Mouse (Mus musculus) C2C12 (cell line): ENCODE measurements around the gene Prox2. TPM values are rescaled to one million over a fixed set of nuclear protein-coding genes. Genes with fewer than 3 reads are reported as not detected.

ENCODE experiments used
- H3K27me3 ChIP-seq: one replicate; pipeline ENCODE4 v1.6.1; 2011; ENCODE audit not compliant: control insufficient read depth, insufficient read depth, insufficient read length
- H3K36me3 ChIP-seq: one replicate; pipeline ENCODE4 v1.6.1; 2011; ENCODE audit not compliant: control insufficient read depth, insufficient read depth
- H3K4me3 ChIP-seq: one replicate; pipeline ENCODE4 v1.5.1; 2011; ENCODE audit warnings: mild to moderate bottlenecking, control low read depth; ENCODE audit not compliant: poor library complexity, insufficient read depth, severe bottlenecking
- H3K79me2 ChIP-seq: one replicate; pipeline ENCODE4 v1.6.1; 2011; ENCODE audit not compliant: control insufficient read depth, insufficient read depth
- H3K79me3 ChIP-seq: one replicate; pipeline ENCODE4 v1.6.1; 2011; ENCODE audit warnings: low read depth, control low read depth
- H3ac ChIP-seq: one replicate; pipeline ENCODE3; 2011; ENCODE audit warnings: low read depth; ENCODE audit not compliant: control insufficient read depth, insufficient read length
- CEBPB ChIP-seq: IDR thresholded peaks from one replicate; pipeline ENCODE4 v1.6.1; 2011; ENCODE audit warnings: low read depth, mild to moderate bottlenecking, control low read depth, moderate library complexity
- CTCF ChIP-seq: IDR thresholded peaks from one replicate; pipeline ENCODE4 v1.5.1; 2011; ENCODE audit not compliant: control insufficient read depth, insufficient read depth, insufficient read length
- FOSL1 ChIP-seq: IDR thresholded peaks from one replicate; pipeline ENCODE4 v1.8.0; 2011; ENCODE audit warnings: mild to moderate bottlenecking, low read length; ENCODE audit not compliant: poor library complexity, insufficient read depth, severe bottlenecking
- MAX ChIP-seq: IDR thresholded peaks from one replicate; pipeline ENCODE4 v1.6.1; 2011; ENCODE audit warnings: mild to moderate bottlenecking, control low read depth
- MYOD1 ChIP-seq: IDR thresholded peaks from one replicate; pipeline ENCODE4 v1.6.1; 2011; ENCODE audit warnings: low read depth; ENCODE audit not compliant: control insufficient read depth, insufficient read length
- MYOG ChIP-seq: IDR thresholded peaks from one replicate; pipeline ENCODE4 v1.6.1; 2011; ENCODE audit not compliant: control insufficient read depth, insufficient read length; ENCODE audit errors: extremely low read depth
- USF1 ChIP-seq: IDR thresholded peaks from one replicate; pipeline ENCODE4 v1.6.1; 2011; ENCODE audit warnings: low read depth, mild to moderate bottlenecking, control low read depth, moderate library complexity
- polyA plus RNA-seq: library from polyadenylated mRNA; unstranded; fragments of >200 nt; fragmentation: generic; extraction: Trizol; gene quantifications from one replicate; pipeline ENCODE4 v1.2.1, GENCODE M21; 2012; ENCODE audit warnings: missing spikeins

Prox2 gene
- polyA plus RNA-seq, 1 experiment = 2.0 TPM

- TF ChIP-seq CEBPB = no peak
- no peak for TF ChIP-seq MYOG
- no peak for TF ChIP-seq MYOD1
- TF ChIP-seq FOSL1 = no peak
- no peak for TF ChIP-seq CTCF
- TF ChIP-seq USF1 = no peak
- no peak for TF ChIP-seq MAX
- H3K79me2 ChIP-seq = peaks cover 49% of the 10 kb centered on the region
These were observed 405 bp downstream of the Prox2 start for GRCm38 (mm10) chr12:85110011-85110697.

GRCm38 (mm10) chr12:85109426-85109825 lies 1.1 kb downstream of the Prox2 start:
- no peak for TF ChIP-seq CEBPB
- no peak for TF ChIP-seq USF1
- TF ChIP-seq MYOG = no peak
- TF ChIP-seq MYOD1 = no peak
- no peak for TF ChIP-seq FOSL1
- no peak for TF ChIP-seq CTCF
- no peak for TF ChIP-seq MAX
- H3K79me3 ChIP-seq = peaks cover 31% of the 10 kb centered on the region
- H3K79me2 ChIP-seq = peaks cover 42% of the 10 kb centered on the region
- H3K4me3 ChIP-seq = no peak overlapping the region
- H3ac ChIP-seq = no peak overlapping the region
- H3K27me3 ChIP-seq = no peaks in the 10 kb centered on the region
- H3K36me3 ChIP-seq = peaks cover 19% of the 10 kb centered on the region

More at GRCm38 (mm10) chr12:85110011-85110697, 405 bp downstream of the Prox2 start:
- no peaks in the 10 kb centered on the region for H3K27me3 ChIP-seq
- peak overlapping the region; percentile 93 for H3ac ChIP-seq
- peak overlapping the region; percentile 93 for H3K4me3 ChIP-seq
- peaks cover 26% of the 10 kb centered on the region for H3K36me3 ChIP-seq
- H3K79me3 ChIP-seq = peaks cover 39% of the 10 kb centered on the region

- H3K4me3 ChIP-seq = no peak overlapping the region
- H3K36me3 ChIP-seq = peaks cover 14% of the 10 kb centered on the region
- peaks cover 34% of the 10 kb centered on the region for H3K79me2 ChIP-seq
- H3ac ChIP-seq = no peak overlapping the region
- no peaks in the 10 kb centered on the region for H3K27me3 ChIP-seq
- TF ChIP-seq USF1 (no peak), CTCF (no peak), MAX (no peak), FOSL1 (no peak), CEBPB (no peak), MYOD1 (no peak), MYOG (no peak)
- peaks cover 26% of the 10 kb centered on the region for H3K79me3 ChIP-seq
These were observed 1.9 kb downstream of the Prox2 start for GRCm38 (mm10) chr12:85108643-85109042.

GRCm38 (mm10) chr12:85106292-85106691 lies 4.3 kb downstream of the Prox2 start:
- H3K79me2 ChIP-seq = peaks cover 11% of the 10 kb centered on the region
- no peaks in the 10 kb centered on the region for H3K27me3 ChIP-seq
- H3ac ChIP-seq = no peak overlapping the region
- H3K4me3 ChIP-seq = no peak overlapping the region
- no peaks in the 10 kb centered on the region for H3K36me3 ChIP-seq
- TF ChIP-seq CEBPB = no peak
- no peak for TF ChIP-seq MYOD1
- no peak for TF ChIP-seq CTCF
- no peak for TF ChIP-seq MAX
- no peak for TF ChIP-seq USF1
- no peak for TF ChIP-seq FOSL1
- TF ChIP-seq MYOG = no peak
- peaks cover 3% of the 10 kb centered on the region for H3K79me3 ChIP-seq

GRCm38 (mm10) chr12:85104789-85105188 lies 5.8 kb downstream of the Prox2 start:
- Histone ChIP-seq H3K79me2 (no peaks in the 10 kb centered on the region), H3K36me3 (no peaks in the 10 kb centered on the region), H3K27me3 (no peaks in the 10 kb centered on the region), H3K79me3 (no peaks in the 10 kb centered on the region), H3K4me3 (no peak overlapping the region), H3ac (no peak overlapping the region)
- TF ChIP-seq CEBPB (no peak), CTCF (no peak), MYOD1 (no peak), MAX (no peak), MYOG (no peak), FOSL1 (no peak), USF1 (no peak)
